Mouse (Mus musculus): ENCODE measurements around the gene Top1. TPM values are rescaled to one million over a fixed set of nuclear protein-coding genes. Genes with fewer than 3 reads are reported as not detected.

Gene Top1
- polyA plus RNA-seq, 1 experiment from 2014 or later, result 83.0 TPM

- Histone ChIP-seq H3K27ac (ENCODE audit: low read depth) (peak overlapping the region; percentile 12; the same call in 1 of the 2 replicates), H3K36me3 (ENCODE audit: insufficient read depth) (peaks cover 76% of the 10 kb centered on the region), H3K4me1 (ENCODE audit: insufficient read depth) (no peaks in the 10 kb centered on the region), H3K9ac (no peak overlapping the region), H3K27me3 (ENCODE audit: insufficient read depth, low read length) (no peaks in the 10 kb centered on the region), H3K4me2 (no peak overlapping the region), H3K9me3 (ENCODE audit: low read depth, low read length) (no peaks in the 10 kb centered on the region), H3K4me3 (ENCODE audit: low read depth, low read length) (no peak overlapping the region)
- DNase-seq (peak; percentile 50), ATAC-seq (ENCODE audit: insufficient read depth) (peak; percentile 66)
- 50% methylated on average over 5 of the region's 5 CpGs for WGBS
- TF ChIP-seq CTCF (IDR thresholded peaks at IDR 0.05; ENCODE audit: low read depth), result no peak
These were observed 54.6 kb downstream of the Top1 start for GRCm38 (mm10) chr2:160700271-160700670.

DNA sequence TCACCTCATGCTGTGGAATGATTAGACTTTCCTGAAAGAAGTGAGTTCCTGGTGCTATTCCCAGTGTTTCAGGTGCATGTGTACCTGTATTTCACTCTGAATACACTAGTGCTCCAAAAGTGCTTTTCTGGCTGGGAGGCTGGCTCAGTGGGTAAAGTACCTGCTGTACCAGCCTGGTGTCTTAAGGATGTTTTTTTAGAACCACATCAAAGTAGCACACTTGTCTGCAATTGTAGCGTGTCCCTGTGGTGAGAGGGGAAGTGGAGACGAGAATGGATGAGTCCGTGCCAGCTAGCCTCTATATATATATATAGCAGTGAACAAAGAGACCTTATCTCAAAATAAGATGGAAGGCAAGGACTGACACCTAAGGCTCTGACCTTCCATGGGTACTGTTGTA, 55.9 kb downstream of the Top1 start:
- no peak overlapping the region for H3K9ac ChIP-seq
- 70% methylated on average over 3 of the region's 3 CpGs for WGBS
- H3K4me3 ChIP-seq (ENCODE audit: low read depth, low read length), result no peak overlapping the region
- no peak for DNase-seq
- no peaks in the 10 kb centered on the region for H3K27me3 ChIP-seq (ENCODE audit: insufficient read depth, low read length)
- no peak overlapping the region for H3K4me2 ChIP-seq
- H3K4me1 ChIP-seq (ENCODE audit: insufficient read depth), result no peaks in the 10 kb centered on the region
- no peak for TF ChIP-seq CTCF (IDR thresholded peaks at IDR 0.05; ENCODE audit: low read depth)
- ATAC-seq (ENCODE audit: insufficient read depth), result no peak
- no peaks in the 10 kb centered on the region for H3K9me3 ChIP-seq (ENCODE audit: low read depth, low read length)
- H3K36me3 ChIP-seq (ENCODE audit: insufficient read depth), result peaks cover 82% of the 10 kb centered on the region
- H3K27ac ChIP-seq (ENCODE audit: low read depth), result no peak overlapping the region

DNA sequence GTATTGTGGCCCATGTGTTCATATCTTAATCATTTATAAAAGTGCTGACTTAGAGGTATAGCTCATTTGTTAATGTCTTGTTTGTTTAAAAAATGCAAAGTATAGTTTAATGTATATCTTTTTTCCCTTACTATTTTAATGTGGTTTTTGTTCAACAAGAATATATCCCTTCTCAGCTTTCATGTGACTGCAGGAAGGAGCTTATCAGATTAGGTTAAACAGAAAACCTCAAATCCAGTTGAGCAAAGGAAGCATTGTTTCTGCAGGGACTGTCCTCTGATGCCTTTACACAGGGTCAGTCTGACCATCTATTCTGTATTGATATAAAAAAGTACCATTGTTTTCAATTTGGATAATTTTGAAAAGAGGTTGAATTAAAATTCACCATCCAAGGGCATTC, 57.1 kb downstream of the Top1 start:
- Histone ChIP-seq H3K9me3 (ENCODE audit: low read depth, low read length) (no peaks in the 10 kb centered on the region), H3K4me2 (no peak overlapping the region), H3K36me3 (ENCODE audit: insufficient read depth) (peaks cover 85% of the 10 kb centered on the region), H3K4me3 (ENCODE audit: low read depth, low read length) (no peak overlapping the region), H3K9ac (no peak overlapping the region), H3K27ac (ENCODE audit: low read depth) (no peak overlapping the region), H3K27me3 (ENCODE audit: insufficient read depth, low read length) (no peaks in the 10 kb centered on the region), H3K4me1 (ENCODE audit: insufficient read depth) (no peaks in the 10 kb centered on the region)
- ATAC-seq (ENCODE audit: insufficient read depth) (no peak), DNase-seq (no peak)
- no peak for TF ChIP-seq CTCF (IDR thresholded peaks at IDR 0.05; ENCODE audit: low read depth)

DNA sequence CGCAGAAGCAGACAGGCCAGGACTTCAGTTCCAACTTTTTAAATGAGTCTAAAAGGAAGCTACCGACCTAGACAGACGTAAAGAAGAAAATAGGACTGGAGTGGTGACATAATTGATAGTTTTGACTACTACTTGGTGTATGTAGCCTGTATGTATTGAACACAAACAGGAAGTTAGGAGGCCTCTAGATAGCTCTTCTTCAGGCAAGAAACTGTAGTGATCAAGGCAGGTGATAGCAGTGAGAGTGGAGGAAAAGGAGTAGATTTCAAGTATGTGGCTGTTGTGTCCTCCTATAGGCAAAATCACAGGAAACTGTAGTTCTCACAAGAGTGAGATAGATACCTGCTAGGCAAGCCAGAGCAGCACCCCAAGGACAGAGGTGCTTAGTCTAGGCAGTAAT, 62.0 kb downstream of the Top1 start:
- H3K4me3 ChIP-seq (ENCODE audit: low read depth, low read length), result no peak overlapping the region
- ATAC-seq (ENCODE audit: insufficient read depth) (no peak), DNase-seq (no peak)
- peaks cover 86% of the 10 kb centered on the region for H3K36me3 ChIP-seq (ENCODE audit: insufficient read depth)
- TF ChIP-seq CTCF (IDR thresholded peaks at IDR 0.05; ENCODE audit: low read depth), result no peak
- no peaks in the 10 kb centered on the region for H3K27me3 ChIP-seq (ENCODE audit: insufficient read depth, low read length)
- WGBS, result 91% methylated on average over 3 of the region's 3 CpGs
- no peak overlapping the region for H3K27ac ChIP-seq (ENCODE audit: low read depth)
- H3K9me3 ChIP-seq (ENCODE audit: low read depth, low read length), result no peaks in the 10 kb centered on the region
- no peaks in the 10 kb centered on the region for H3K4me1 ChIP-seq (ENCODE audit: insufficient read depth)
- no peak overlapping the region for H3K4me2 ChIP-seq
- H3K9ac ChIP-seq, result no peak overlapping the region

GRCm38 (mm10) chr2:160715463-160716030, 69.9 kb downstream of the Top1 start:
- H3K4me2 ChIP-seq, result no peak overlapping the region
- TF ChIP-seq CTCF (IDR thresholded peaks at IDR 0.05; ENCODE audit: low read depth), result no peak
- 79% methylated on average over 4 of the region's 4 CpGs for WGBS

DNA sequence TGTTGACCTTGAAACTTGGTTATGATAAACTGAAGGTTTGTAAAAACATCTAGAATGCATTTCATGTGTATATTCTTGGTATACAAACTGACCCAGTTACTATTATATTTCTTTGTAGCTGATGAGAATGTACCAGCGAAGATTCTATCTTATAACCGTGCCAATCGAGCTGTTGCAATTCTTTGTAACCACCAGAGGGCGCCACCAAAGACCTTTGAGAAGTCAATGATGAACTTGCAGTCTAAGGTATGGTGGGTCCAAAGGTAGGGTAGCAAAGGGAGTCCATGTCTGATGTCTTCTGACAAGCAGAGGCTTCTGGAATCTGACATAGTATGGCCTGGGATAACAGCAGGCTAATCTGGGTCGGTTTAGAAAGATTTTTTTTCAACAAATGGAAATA, 71.6 kb downstream of the Top1 start:
- H3K9me3 ChIP-seq (ENCODE audit: low read depth, low read length), result no peaks in the 10 kb centered on the region
- no peak overlapping the region for H3K27ac ChIP-seq (ENCODE audit: low read depth)
- no peak overlapping the region for H3K9ac ChIP-seq
- no peaks in the 10 kb centered on the region for H3K4me1 ChIP-seq (ENCODE audit: insufficient read depth)
- H3K4me2 ChIP-seq, result no peak overlapping the region
- H3K4me3 ChIP-seq (ENCODE audit: low read depth, low read length), result no peak overlapping the region
- H3K27me3 ChIP-seq (ENCODE audit: insufficient read depth, low read length), result no peaks in the 10 kb centered on the region
- DNase-seq (peak; percentile 76), ATAC-seq (ENCODE audit: insufficient read depth) (no peak)
- peaks cover 95% of the 10 kb centered on the region for H3K36me3 ChIP-seq (ENCODE audit: insufficient read depth)
- peak; percentile 75 for TF ChIP-seq CTCF (IDR thresholded peaks at IDR 0.05; ENCODE audit: low read depth)
- 69% methylated on average over 5 of the region's 5 CpGs for WGBS

More at GRCm38 (mm10) chr2:160715463-160716030, 69.9 kb downstream of the Top1 start:
- ATAC-seq (ENCODE audit: insufficient read depth) (no peak), DNase-seq (no peak)
- H3K9me3 ChIP-seq (ENCODE audit: low read depth, low read length), result no peaks in the 10 kb centered on the region
- H3K4me1 ChIP-seq (ENCODE audit: insufficient read depth), result no peaks in the 10 kb centered on the region
- no peak overlapping the region for H3K4me3 ChIP-seq (ENCODE audit: low read depth, low read length)
- H3K36me3 ChIP-seq (ENCODE audit: insufficient read depth), result peaks cover 95% of the 10 kb centered on the region
- no peak overlapping the region for H3K9ac ChIP-seq
- no peaks in the 10 kb centered on the region for H3K27me3 ChIP-seq (ENCODE audit: insufficient read depth, low read length)
- no peak overlapping the region for H3K27ac ChIP-seq (ENCODE audit: low read depth)

DNA sequence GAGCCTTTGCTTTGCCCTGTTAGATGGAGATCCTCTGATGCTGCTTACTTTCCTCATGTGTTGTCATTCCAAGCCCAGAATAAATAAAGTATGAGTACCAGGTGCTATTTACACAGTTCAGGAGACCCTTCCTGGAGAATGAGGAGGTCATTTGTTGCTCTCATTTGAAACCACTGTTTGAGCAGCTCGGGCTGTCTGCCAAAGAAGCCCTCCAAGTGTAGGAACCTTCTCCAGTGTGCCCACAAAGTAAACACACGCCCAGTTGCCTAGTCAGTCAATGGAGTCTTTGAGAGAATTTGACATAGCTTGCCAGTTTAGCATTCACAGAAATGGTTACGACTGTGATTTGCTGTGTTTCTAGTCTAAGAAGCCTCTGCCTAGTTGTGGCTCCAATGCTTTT, 73.1 kb downstream of the Top1 start:
- Histone ChIP-seq H3K4me2 (no peak overlapping the region), H3K9me3 (ENCODE audit: low read depth, low read length) (no peaks in the 10 kb centered on the region), H3K27ac (ENCODE audit: low read depth) (peak overlapping the region; percentile 68; the same call in 1 of the 2 replicates), H3K9ac (no peak overlapping the region), H3K36me3 (ENCODE audit: insufficient read depth) (peaks cover 96% of the 10 kb centered on the region), H3K4me1 (ENCODE audit: insufficient read depth) (no peaks in the 10 kb centered on the region), H3K27me3 (ENCODE audit: insufficient read depth, low read length) (no peaks in the 10 kb centered on the region), H3K4me3 (ENCODE audit: low read depth, low read length) (no peak overlapping the region)
- no peak for TF ChIP-seq CTCF (IDR thresholded peaks at IDR 0.05; ENCODE audit: low read depth)
- ATAC-seq (ENCODE audit: insufficient read depth), result peak; percentile 91
- WGBS, result 57% methylated on average over 3 of the region's 3 CpGs
- peak; percentile 87 for DNase-seq
